Mouse (Mus musculus): Measurements from ENCODE around the gene Gm13304.
"Not testable (repeated sequence)": the region's sequence is repeated elsewhere in the genome, so short reads cannot be mapped to it uniquely, and the experiment has no call there.

The Gm13304 gene

GRCm38 (mm10) chr4:42114517-42114916 is at the start of gene Gm13304:
Gm13304 (plus strand) TSS chr4:42114817.
- in situ Hi-C loops (cut with MboI, MseI) = not testable (repeated sequence)

GRCm38 (mm10) chr4:42090907-42091306 is 23.7 kb upstream of the Gm13304 start, which contains the start of gene Gm3893:
Gm3893 (plus strand) TSS chr4:42091207.
- in situ Hi-C loops (cut with MboI, MseI) = not testable (repeated sequence)

GRCm38 (mm10) chr4:42153136-42153535 is 38.5 kb downstream of the Gm13304 start, which contains the start of gene Gm13306:
Gm13306 (plus strand) TSS chr4:42153436.
- in situ Hi-C loops (cut with MboI, MseI) = loop anchor here (25.0 kb wide), 1 partner anchor 759 kb away; the partner anchor contains the start of gene Phf24
